In genomic region chr10:5096996-5097753, GRCm38 (mm10) we compare ENCODE assay signal across 11 mouse cellular contexts. TPM values are rescaled to one million over a fixed set of nuclear protein-coding genes. Genes with fewer than 3 reads are reported as not detected.
DNase-seq lines count a peak whose midpoint lies in the region; TF ChIP-seq lines count a peak whose summit lies in the region.
"Had no signal": no experiment of that assay in that cellular context is flagged by ENCODE, and none has a peak within 500 bp of the region (broad histone marks: within the 10 kb centered on the region; RNA-seq: fewer than 3 reads in every experiment).

No protein-coding gene starts in this region.

- peak; percentile 28 to 31 for DNase-seq in cerebellum, adult 18-20 months
- DNase-seq in cerebellum, adult 9-10 months: no peak
- peak; percentile 37 for DNase-seq in lung, postnatal 10 days
- no peak for DNase-seq in lung, adult 2 months
- peak; percentile 22 to 48 for DNase-seq in gastrocnemius, postnatal 36 days
- DNase-seq in ovary, postnatal 36 days (ENCODE audit: low spot score): peak; percentile 32
- no peak for DNase-seq in thymus, adult 18-20 months
- DNase-seq in T-cell, adult 2 months (ENCODE audit: low spot score): no peak
- DNase-seq: B cell, adult 2 months had no signal

- H3K4me3 ChIP-seq in lung, adult 2 months (replicated peaks; ENCODE audit: extremely low read depth, low read depth, low read length): no peak overlapping the region
- H3K4me3 ChIP-seq: erythroblast, embryonic 14.5 days had no signal

- TF ChIP-seq CTCF in lung, adult 2 months (IDR thresholded peaks at IDR 0.05; ENCODE audit: insufficient read depth, low read length): no peak

- no peaks in the 10 kb centered on the region for H3K4me1 ChIP-seq in lung, adult 2 months (ENCODE audit: control insufficient read depth, insufficient read depth, low read length)

- TF ChIP-seq POLR2A in lung, adult 2 months (IDR thresholded peaks at IDR 0.05; ENCODE audit: borderline replicate concordance, extremely low read depth, low read depth, low read length): no peak

- intact Hi-C loops in gastrocnemius, postnatal 36 days (cut with DNase I): no loop called here

- 76% methylated on average over 10 of the region's 10 CpGs for WGBS in lung, adult 2 months

RNA-seq across cellular contexts. Expression of gene Gm10097, which starts 28.2 kb away (rescaled TPM):
- not detected in 2 replicates for polyA plus RNA-seq in lung, adult 2 months (2012; rRNA removed)
- under 1 TPM in 1 of 2 experiments, not detected in 1; 0.26 TPM for total RNA-seq in gastrocnemius, postnatal 36 days (2021)
- polyA plus RNA-seq: erythroblast, embryonic 14.5 days; macrophage had no signal

Comparison
In these comparisons a context has a peak if more than half of its experiments do, and no peak if none do; other contexts are left out.
1. DNase-seq: peak in cerebellum, adult 18-20 months (2 of 2), lung, postnatal 10 days (single experiment), gastrocnemius, postnatal 36 days (2 of 2) and ovary, postnatal 36 days (single experiment); none in cerebellum, adult 9-10 months (single experiment), lung, adult 2 months (single experiment), thymus, adult 18-20 months (0 of 2) and T-cell, adult 2 months (single experiment).